Mouse (Mus musculus): ENCODE measurements at regions not wholly inside any gene's neighbourhood (a gene's known extent, or its start where the extent isn't known, plus 50 kb on each side); places are given as distances from the start of the nearest gene placed in this dataset.

DNA sequence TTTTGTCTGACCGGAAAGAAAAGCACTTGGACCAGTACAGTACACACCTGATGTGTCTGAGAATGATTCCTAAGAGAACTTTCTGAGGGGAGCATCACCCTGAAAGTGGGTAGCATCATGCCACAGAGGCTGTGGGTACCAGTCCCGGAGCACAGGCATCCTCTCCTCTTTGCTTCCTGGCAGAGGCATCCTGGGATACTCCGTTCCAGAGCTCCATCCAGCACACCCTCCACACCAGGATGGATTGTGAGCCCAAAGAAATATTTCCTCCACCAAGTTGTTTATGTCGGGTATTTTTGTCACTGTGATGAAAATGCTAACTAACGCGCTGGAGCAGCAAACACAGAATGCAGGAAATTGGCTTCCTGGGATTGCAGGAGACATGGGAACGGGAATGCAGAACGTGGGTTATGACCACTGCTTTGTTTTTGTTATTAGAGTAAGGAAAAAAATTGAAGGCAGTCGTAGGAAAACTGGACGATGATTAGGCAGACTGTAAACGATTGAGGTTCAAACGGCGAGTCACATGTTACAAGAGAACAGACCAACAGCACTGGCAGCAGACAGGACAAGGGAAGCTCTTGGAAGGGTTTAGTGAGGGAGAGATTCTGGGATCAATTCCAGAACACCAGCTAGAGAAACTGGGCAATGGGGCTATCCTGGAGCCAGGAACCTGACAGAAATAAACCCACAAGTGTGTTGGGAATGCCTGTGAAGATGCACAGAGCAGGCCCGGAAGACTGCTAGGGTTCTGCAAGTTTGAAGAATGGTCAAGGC is 134.6 kb downstream of the Fgf18 start:
- Histone ChIP-seq H3K36me3 (ENCODE audit: control insufficient read depth, insufficient read depth, low read length) (no peaks in the 10 kb centered on the region), H3K4me3 (ENCODE audit: low read depth, low read length) (no peak overlapping the region), H3K9me3 (ENCODE audit: control insufficient read depth, low read length) (no peaks in the 10 kb centered on the region), H3K27me3 (ENCODE audit: control insufficient read depth, insufficient read depth, low read length) (no peaks in the 10 kb centered on the region), H3K27ac (ENCODE audit: low read depth, low read length) (no peak overlapping the region), H3K4me2 (ENCODE audit: low read depth, low read length, severe bottlenecking) (no peak overlapping the region), H3K9ac (ENCODE audit: low read length) (no peak overlapping the region), H3K4me1 (replicated peaks; ENCODE audit: control insufficient read depth, insufficient read depth, low read length) (no peaks in the 10 kb centered on the region)
- DNase-seq (ENCODE audit: low spot score) (no peak), ATAC-seq (replicated peaks; ENCODE audit: low FRiP score) (no peak)
- 88% methylated on average over 14 of the region's 14 CpGs for WGBS

DNA sequence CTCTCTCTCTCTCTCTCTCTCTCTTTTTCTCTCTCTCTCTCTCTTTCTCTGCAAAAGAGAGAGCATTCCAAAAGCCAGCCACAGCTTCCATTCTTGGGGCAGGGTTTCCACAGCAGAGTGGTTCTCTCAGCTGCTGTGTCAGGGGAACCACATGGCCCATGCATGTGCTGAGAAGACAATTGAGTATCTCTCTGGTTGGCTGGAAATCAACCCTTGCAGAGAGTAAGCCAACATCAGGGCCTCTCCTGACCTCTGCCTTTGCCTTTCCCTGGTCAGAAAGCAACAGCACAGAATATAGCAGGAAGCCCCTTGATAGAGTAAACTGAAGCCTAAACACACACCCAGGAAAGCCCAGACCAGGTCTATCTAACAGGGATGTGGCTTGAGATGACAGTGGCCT is 138.6 kb downstream of the Fgf18 start:
- DNase-seq (ENCODE audit: low spot score) (no peak), ATAC-seq (replicated peaks; ENCODE audit: low FRiP score) (no peak)
- Histone ChIP-seq H3K4me1 (replicated peaks; ENCODE audit: control insufficient read depth, insufficient read depth, low read length) (no peaks in the 10 kb centered on the region), H3K9ac (ENCODE audit: low read length) (no peak overlapping the region), H3K9me3 (ENCODE audit: control insufficient read depth, low read length) (no peaks in the 10 kb centered on the region), H3K4me2 (ENCODE audit: low read depth, low read length, severe bottlenecking) (no peak overlapping the region), H3K36me3 (ENCODE audit: control insufficient read depth, insufficient read depth, low read length) (no peaks in the 10 kb centered on the region), H3K27ac (ENCODE audit: low read depth, low read length) (no peak overlapping the region), H3K27me3 (ENCODE audit: control insufficient read depth, insufficient read depth, low read length) (no peaks in the 10 kb centered on the region), H3K4me3 (ENCODE audit: low read depth, low read length) (no peak overlapping the region)

DNA sequence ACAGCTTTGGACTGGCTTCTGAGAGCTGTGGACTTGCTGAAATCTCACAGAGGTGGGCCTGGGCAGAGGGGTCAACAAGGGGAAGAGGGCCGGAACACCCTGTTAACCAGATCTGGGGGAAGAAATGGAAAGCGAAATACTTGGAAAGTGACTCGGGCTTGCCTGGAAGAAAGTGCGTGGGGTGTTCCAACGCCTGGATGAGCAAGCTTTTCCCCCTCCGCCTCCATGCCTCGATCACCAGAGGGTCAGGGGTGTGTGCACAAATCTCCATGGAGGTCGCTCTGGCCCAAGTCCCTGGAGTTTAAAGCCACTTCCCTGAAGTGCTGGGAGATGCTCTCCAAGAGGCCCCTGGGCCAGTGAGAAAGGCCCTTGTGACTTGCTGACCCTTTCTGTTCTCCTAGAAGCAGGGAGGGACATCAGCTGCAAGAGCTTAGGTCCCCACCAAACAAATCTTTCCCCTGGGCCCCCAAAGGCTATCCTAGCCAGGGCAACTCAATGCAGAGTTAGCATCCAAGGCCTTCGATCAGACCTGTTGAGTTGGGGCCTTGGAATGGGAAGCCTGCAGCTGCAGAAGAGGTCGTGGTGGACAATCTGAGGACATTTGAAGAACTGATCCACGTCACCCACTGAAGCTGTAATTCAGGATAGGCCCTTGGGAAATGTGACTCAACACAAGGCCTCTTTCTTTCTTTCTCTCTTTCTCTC is 139.2 kb downstream of the Fgf18 start:
- WGBS, result 93% methylated on average over 11 of the region's 11 CpGs
- Histone ChIP-seq H3K4me1 (replicated peaks; ENCODE audit: control insufficient read depth, insufficient read depth, low read length) (no peaks in the 10 kb centered on the region), H3K27ac (ENCODE audit: low read depth, low read length) (no peak overlapping the region), H3K4me3 (ENCODE audit: low read depth, low read length) (no peak overlapping the region), H3K9me3 (ENCODE audit: control insufficient read depth, low read length) (no peaks in the 10 kb centered on the region), H3K4me2 (ENCODE audit: low read depth, low read length, severe bottlenecking) (no peak overlapping the region), H3K36me3 (ENCODE audit: control insufficient read depth, insufficient read depth, low read length) (no peaks in the 10 kb centered on the region), H3K27me3 (ENCODE audit: control insufficient read depth, insufficient read depth, low read length) (no peaks in the 10 kb centered on the region), H3K9ac (ENCODE audit: low read length) (no peak overlapping the region)
- ATAC-seq (replicated peaks; ENCODE audit: low FRiP score) (no peak), DNase-seq (ENCODE audit: low spot score) (no peak)

DNA sequence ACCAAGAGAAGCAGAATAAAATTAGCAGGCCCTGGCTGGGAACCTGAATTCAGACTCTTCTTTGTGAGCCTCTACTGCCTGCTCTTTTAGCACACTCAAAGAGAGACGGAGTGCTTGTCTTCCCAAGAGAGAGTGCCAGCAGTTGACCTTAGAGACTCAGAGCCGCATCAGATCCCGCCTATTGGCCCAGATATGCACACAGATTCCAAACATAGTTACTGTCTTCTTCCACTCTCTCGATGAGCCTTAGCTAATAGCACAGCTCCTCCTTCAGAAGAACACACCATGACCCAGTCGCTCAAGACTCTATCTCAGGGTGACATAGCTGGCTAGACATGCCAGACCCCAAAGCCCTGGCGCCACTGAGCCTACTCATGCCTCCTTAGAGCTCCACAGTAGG is 139.8 kb downstream of the Fgf18 start:
- DNase-seq (ENCODE audit: low spot score) (no peak), ATAC-seq (replicated peaks; ENCODE audit: low FRiP score) (no peak)
- Histone ChIP-seq H3K4me1 (replicated peaks; ENCODE audit: control insufficient read depth, insufficient read depth, low read length) (no peaks in the 10 kb centered on the region), H3K9ac (ENCODE audit: low read length) (no peak overlapping the region), H3K4me3 (ENCODE audit: low read depth, low read length) (no peak overlapping the region), H3K9me3 (ENCODE audit: control insufficient read depth, low read length) (no peaks in the 10 kb centered on the region), H3K36me3 (ENCODE audit: control insufficient read depth, insufficient read depth, low read length) (no peaks in the 10 kb centered on the region), H3K27ac (ENCODE audit: low read depth, low read length) (no peak overlapping the region), H3K4me2 (ENCODE audit: low read depth, low read length, severe bottlenecking) (no peak overlapping the region), H3K27me3 (ENCODE audit: control insufficient read depth, insufficient read depth, low read length) (no peaks in the 10 kb centered on the region)
- 91% methylated on average over 6 of the region's 6 CpGs for WGBS

DNA sequence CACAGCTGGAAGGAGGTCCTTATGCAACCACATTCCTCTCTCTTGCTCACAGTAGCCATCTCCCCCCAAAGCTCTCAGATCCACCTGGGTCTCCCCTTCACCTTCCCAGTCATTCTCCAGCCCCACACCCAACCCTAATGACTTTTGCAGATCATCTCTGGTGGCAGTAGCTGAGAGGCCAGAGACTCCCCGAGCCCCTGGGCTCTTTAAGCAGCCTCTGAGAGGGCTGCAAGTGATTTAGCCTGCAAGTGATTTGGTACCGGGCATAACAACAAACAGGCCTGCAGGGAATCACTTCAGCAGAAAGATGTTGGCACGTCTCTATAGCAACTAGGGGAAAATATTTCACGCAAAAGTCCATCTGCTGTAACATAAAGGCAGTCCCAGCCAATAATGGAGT is 142.0 kb downstream of the Fgf18 start:
- Histone ChIP-seq H3K27me3 (ENCODE audit: control insufficient read depth, insufficient read depth, low read length) (no peaks in the 10 kb centered on the region), H3K4me2 (ENCODE audit: low read depth, low read length, severe bottlenecking) (no peak overlapping the region), H3K9ac (ENCODE audit: low read length) (no peak overlapping the region), H3K27ac (ENCODE audit: low read depth, low read length) (no peak overlapping the region), H3K4me1 (replicated peaks; ENCODE audit: control insufficient read depth, insufficient read depth, low read length) (no peaks in the 10 kb centered on the region), H3K36me3 (ENCODE audit: control insufficient read depth, insufficient read depth, low read length) (no peaks in the 10 kb centered on the region), H3K9me3 (ENCODE audit: control insufficient read depth, low read length) (no peaks in the 10 kb centered on the region), H3K4me3 (ENCODE audit: low read depth, low read length) (no peak overlapping the region)
- ATAC-seq (replicated peaks; ENCODE audit: low FRiP score) (no peak), DNase-seq (ENCODE audit: low spot score) (no peak)
- WGBS, result 48% methylated on average over 4 of the region's 4 CpGs

DNA sequence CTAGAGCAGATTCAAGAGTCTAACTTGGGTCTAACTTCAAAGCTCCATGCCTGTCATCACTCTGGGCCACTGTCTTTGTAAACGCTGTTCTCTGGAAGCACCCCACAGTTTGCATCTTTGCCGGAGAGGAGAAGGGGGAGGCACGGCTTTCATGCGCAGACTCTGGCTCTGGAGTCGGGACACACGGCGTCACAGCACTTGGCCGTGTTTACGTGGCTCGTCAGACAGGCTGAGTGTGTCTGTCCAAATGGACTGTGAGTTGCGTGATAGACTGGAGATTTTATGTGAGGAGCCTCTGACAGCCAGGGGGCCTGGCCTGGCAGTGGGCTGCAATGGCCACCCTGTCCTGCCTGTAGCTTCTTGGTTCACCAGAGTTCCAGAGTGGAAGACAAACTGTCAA is 142.6 kb downstream of the Fgf18 start:
- Histone ChIP-seq H3K9ac (ENCODE audit: low read length) (no peak overlapping the region), H3K36me3 (ENCODE audit: control insufficient read depth, insufficient read depth, low read length) (no peaks in the 10 kb centered on the region), H3K4me3 (ENCODE audit: low read depth, low read length) (no peak overlapping the region), H3K27ac (ENCODE audit: low read depth, low read length) (no peak overlapping the region), H3K4me2 (ENCODE audit: low read depth, low read length, severe bottlenecking) (no peak overlapping the region), H3K4me1 (replicated peaks; ENCODE audit: control insufficient read depth, insufficient read depth, low read length) (no peaks in the 10 kb centered on the region), H3K27me3 (ENCODE audit: control insufficient read depth, insufficient read depth, low read length) (no peaks in the 10 kb centered on the region), H3K9me3 (ENCODE audit: control insufficient read depth, low read length) (no peaks in the 10 kb centered on the region)
- no peak for ATAC-seq (replicated peaks; ENCODE audit: low FRiP score)
- no peak for DNase-seq (ENCODE audit: low spot score)
- WGBS, result 89% methylated on average over 11 of the region's 11 CpGs

DNA sequence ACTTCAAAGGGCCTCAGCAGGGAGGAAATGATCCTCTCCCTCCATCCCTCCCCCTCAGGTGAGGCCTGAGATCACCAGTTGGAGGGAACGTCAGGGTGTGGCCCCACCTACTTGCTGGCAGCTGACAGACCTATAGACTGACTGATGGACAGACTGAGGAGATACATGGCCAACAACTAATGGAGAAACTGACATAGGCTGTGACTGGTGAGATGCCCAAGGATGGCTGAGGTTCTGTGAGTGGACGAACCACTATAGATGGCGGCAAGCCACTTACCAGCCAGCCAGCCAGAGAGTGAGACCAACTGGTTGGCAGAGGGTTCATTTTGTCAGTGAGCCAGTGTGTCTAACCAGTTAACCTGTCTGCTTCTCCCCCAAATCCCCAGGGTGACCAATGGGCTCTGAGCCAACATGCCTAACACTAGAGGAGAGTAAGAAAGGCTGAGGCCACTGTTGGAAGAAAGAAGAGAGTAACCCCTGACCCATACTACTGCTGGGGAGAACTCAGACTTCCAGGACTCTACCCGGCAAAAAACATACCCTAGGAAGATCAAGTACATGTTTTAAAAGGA is 147.4 kb downstream of the Fgf18 start:
- H3K4me3 ChIP-seq (ENCODE audit: low read depth, low read length), result no peak overlapping the region

DNA sequence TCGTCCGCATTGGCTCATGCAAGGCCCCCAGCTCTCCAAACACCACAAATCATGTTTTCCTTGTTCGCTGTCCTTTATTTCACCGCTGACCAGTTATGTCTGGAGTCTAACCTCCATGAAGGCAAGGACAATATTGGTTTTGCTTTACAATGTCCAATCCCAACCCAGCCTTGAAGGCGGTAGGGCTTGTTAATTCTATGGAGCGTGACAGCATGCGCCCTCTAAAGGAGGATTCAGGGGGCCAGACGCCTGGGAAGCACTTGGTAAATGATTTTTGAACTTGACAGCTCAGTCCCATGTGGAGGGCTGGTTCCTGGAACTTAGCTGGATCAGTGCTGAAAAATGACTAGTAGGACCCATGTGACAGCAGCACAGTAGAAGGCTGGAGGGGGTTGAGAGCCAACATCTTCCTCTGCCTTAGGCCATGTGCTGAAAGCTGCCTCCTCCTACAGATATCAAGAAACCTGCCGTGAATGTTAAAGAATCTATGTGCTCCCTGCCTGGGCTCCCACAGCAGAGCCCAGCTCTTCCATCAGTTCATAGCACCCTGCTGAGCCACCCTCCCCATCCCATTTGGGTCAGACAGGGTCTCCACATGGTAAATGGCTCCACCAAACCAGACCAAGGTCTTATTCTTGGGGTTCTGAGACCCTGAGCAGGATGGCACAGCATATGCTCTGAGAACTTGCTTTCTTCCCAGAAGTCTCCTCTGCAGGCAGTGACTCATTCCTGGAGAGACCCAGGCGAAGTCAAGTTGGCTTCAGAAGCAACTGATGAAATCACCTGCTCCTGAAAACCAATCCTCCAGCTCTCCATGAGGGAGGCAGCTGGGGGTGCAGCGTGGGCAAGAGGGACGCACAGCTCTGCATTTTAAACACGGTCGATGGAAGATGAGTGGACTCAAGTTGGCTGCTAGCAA is 148.3 kb downstream of the Fgf18 start:
- ATAC-seq (replicated peaks; ENCODE audit: low FRiP score), result no peak
- Histone ChIP-seq H3K36me3 (ENCODE audit: control insufficient read depth, insufficient read depth, low read length) (no peaks in the 10 kb centered on the region), H3K4me2 (ENCODE audit: low read depth, low read length, severe bottlenecking) (no peak overlapping the region), H3K4me3 (ENCODE audit: low read depth, low read length) (no peak overlapping the region), H3K9me3 (ENCODE audit: control insufficient read depth, low read length) (no peaks in the 10 kb centered on the region), H3K27ac (ENCODE audit: low read depth, low read length) (no peak overlapping the region), H3K27me3 (ENCODE audit: control insufficient read depth, insufficient read depth, low read length) (no peaks in the 10 kb centered on the region), H3K9ac (ENCODE audit: low read length) (no peak overlapping the region), H3K4me1 (replicated peaks; ENCODE audit: control insufficient read depth, insufficient read depth, low read length) (no peaks in the 10 kb centered on the region)
- WGBS, result 85% methylated on average over 14 of the region's 14 CpGs
- no peak for DNase-seq (ENCODE audit: low spot score)

More for the DNA sequence above, 147.4 kb downstream of the Fgf18 start:
- Histone ChIP-seq H3K27ac (ENCODE audit: low read depth, low read length) (no peak overlapping the region), H3K9me3 (ENCODE audit: control insufficient read depth, low read length) (no peaks in the 10 kb centered on the region), H3K9ac (ENCODE audit: low read length) (no peak overlapping the region), H3K27me3 (ENCODE audit: control insufficient read depth, insufficient read depth, low read length) (no peaks in the 10 kb centered on the region), H3K36me3 (ENCODE audit: control insufficient read depth, insufficient read depth, low read length) (no peaks in the 10 kb centered on the region), H3K4me2 (ENCODE audit: low read depth, low read length, severe bottlenecking) (no peak overlapping the region), H3K4me1 (replicated peaks; ENCODE audit: control insufficient read depth, insufficient read depth, low read length) (no peaks in the 10 kb centered on the region)
- ATAC-seq (replicated peaks; ENCODE audit: low FRiP score) (no peak), DNase-seq (ENCODE audit: low spot score) (no peak)
- 88% methylated on average over 4 of the region's 4 CpGs for WGBS
